Mouse (Mus musculus) kidney, postnatal 25 days (tissue): ENCODE measurements at regions not wholly inside any gene's neighbourhood (a gene's known extent, or its start where the extent isn't known, plus 50 kb on each side); places are given as distances from the start of the nearest gene placed in this dataset.

Experiments used
- DNase-seq, 2 experiments: peaks; one replicate each; pipeline ENCODE4 v3.0.0; 2021; ENCODE audit warnings: mixed read lengths in 2 of 2

- no peak for DNase-seq
These were observed 77.7 kb downstream of the Gm826 start for GRCm38 (mm10) chr2:160256251-160256650.

GRCm38 (mm10) chr2:160250228-160250627, 83.7 kb downstream of the Gm826 start:
- DNase-seq = no peak

- DNase-seq = peak; percentile 58 to 78
These were observed 84.6 kb downstream of the Gm826 start for GRCm38 (mm10) chr2:160249104-160250093.

GRCm38 (mm10) chr2:160247286-160247685, 86.7 kb downstream of the Gm826 start:
- peak; percentile 46 to 76 for DNase-seq

GRCm38 (mm10) chr2:160246356-160246755, 87.6 kb downstream of the Gm826 start:
- DNase-seq = peak; percentile 87 to 92

- no peak for DNase-seq
These were observed 89.1 kb downstream of the Gm826 start for GRCm38 (mm10) chr2:160244866-160245265.

- DNase-seq = peak; percentile 57 to 78
These were observed 93.2 kb downstream of the Gm826 start for GRCm38 (mm10) chr2:160240531-160241379.

GRCm38 (mm10) chr2:160237436-160238104, 96.4 kb downstream of the Gm826 start:
- DNase-seq = no peak

- DNase-seq = peak; percentile 45 to 49
These were observed 97.2 kb downstream of the Gm826 start for GRCm38 (mm10) chr2:160236806-160237205.

- DNase-seq = peak; percentile 40 to 84
These were observed 103.2 kb downstream of the Gm826 start for GRCm38 (mm10) chr2:160230786-160231185.

GRCm38 (mm10) chr2:160228331-160229035, 105.5 kb downstream of the Gm826 start:
- no peak for DNase-seq

- peak; percentile 54 to 84 for DNase-seq
These were observed 108.5 kb downstream of the Gm826 start for GRCm38 (mm10) chr2:160225450-160225849.

- peak; percentile 12 to 53 for DNase-seq
These were observed 110.6 kb downstream of the Gm826 start for GRCm38 (mm10) chr2:160223366-160223765.

GRCm38 (mm10) chr2:160221772-160222171, 112.2 kb downstream of the Gm826 start:
- peak in 1 of 2 experiments; percentile 22 for DNase-seq

GRCm38 (mm10) chr2:160220562-160221021, 113.4 kb downstream of the Gm826 start:
- DNase-seq = peak in 1 of 2 experiments; percentile 25

GRCm38 (mm10) chr2:160214032-160214812, 119.7 kb downstream of the Gm826 start:
- DNase-seq = no peak

- DNase-seq = no peak
These were observed 123.5 kb downstream of the Gm826 start for GRCm38 (mm10) chr2:160210507-160210906.

GRCm38 (mm10) chr2:160209589-160210264, 124.2 kb downstream of the Gm826 start:
- no peak for DNase-seq

GRCm38 (mm10) chr2:160208295-160208694, 125.7 kb downstream of the Gm826 start:
- no peak for DNase-seq

- DNase-seq = no peak
These were observed 126.7 kb downstream of the Gm826 start for GRCm38 (mm10) chr2:160207226-160207625.
